Mouse (Mus musculus) kidney, adult 2 months (tissue): ENCODE data around the gene Ppp3ca.

ENCODE experiments used
- CTCF ChIP-seq: fragments of 200-500 bp; conservative IDR thresholded peaks from 2 replicates; pipeline ENCODE4 v1.5.1; 2011; ENCODE audit warnings: low read depth, mild to moderate bottlenecking, control low read depth, low read length, moderate library complexity, mixed read lengths; ENCODE audit not compliant: insufficient read depth, insufficient read length
- POLR2A ChIP-seq: fragments of 200-500 bp; IDR thresholded peaks from one replicate; pipeline ENCODE4 v1.6.1; 2011; ENCODE audit warnings: low read depth, low read length, control low read depth

GRCm38 (mm10) chr3:136689793-136690543 lies 20.0 kb downstream of the Ppp3ca start:
- no peak for TF ChIP-seq CTCF
- TF ChIP-seq POLR2A: no peak
